Mouse (Mus musculus) neural tube, embryonic 11.5 days (tissue): ENCODE results near the gene Cyld. TPM values are rescaled to one million over a fixed set of nuclear protein-coding genes. Genes with fewer than 3 reads are reported as not detected.

Experiments used
- ATAC-seq: fragments of 200-750 bp; cut with Nextera tagmentation; 2 replicates; pipeline ENCODE4 v1.8.0; 2017; ENCODE audit warnings: moderate number of reproducible peaks, mild to moderate bottlenecking, moderate TSS enrichment, moderate library complexity; ENCODE audit not compliant: insufficient read depth, low FRiP score, low TSS enrichment
- DNase-seq: peaks from one replicate; pipeline ENCODE4 v3.0.0-alpha.2; 2015; ENCODE audit warnings: low spot score
- H3K27ac ChIP-seq: fragments of 300-500 bp; sonication (generic); 2 replicates; pipeline ENCODE4 v1.5.1; 2014; ENCODE audit warnings: low read depth, mild to moderate bottlenecking, low read length
- H3K27me3 ChIP-seq: fragments of 300-500 bp; sonication (generic); 2 replicates; pipeline ENCODE4 v1.6.1; 2014; ENCODE audit warnings: mild to moderate bottlenecking, low read length, mixed read lengths; ENCODE audit not compliant: control insufficient read depth, insufficient read depth
- H3K36me3 ChIP-seq: fragments of 300-500 bp; sonication (generic); 2 replicates; pipeline ENCODE4 v1.6.1; 2014; ENCODE audit warnings: mild to moderate bottlenecking, low read length, moderate library complexity, mixed read lengths; ENCODE audit not compliant: control insufficient read depth, insufficient read depth
- H3K4me1 ChIP-seq: fragments of 300-500 bp; sonication (generic); 2 replicates; pipeline ENCODE4 v1.6.1; 2014; ENCODE audit warnings: low read length, mixed read lengths; ENCODE audit not compliant: control insufficient read depth, insufficient read depth
- H3K4me2 ChIP-seq: fragments of 300-500 bp; sonication (generic); 2 replicates; pipeline ENCODE4 v1.6.1; 2014; ENCODE audit warnings: low read depth, mild to moderate bottlenecking, moderate library complexity
- H3K4me3 ChIP-seq: fragments of 300-500 bp; sonication (generic); 2 replicates; pipeline ENCODE4 v1.5.1; 2014; ENCODE audit warnings: low read depth, low read length
- H3K9ac ChIP-seq: fragments of 300-500 bp; sonication (generic); 2 replicates; pipeline ENCODE4 v1.6.1; 2014; ENCODE audit warnings: mild to moderate bottlenecking, low read length
- H3K9me3 ChIP-seq: fragments of 300-500 bp; sonication (generic); 2 replicates; pipeline ENCODE4 v1.6.1; 2016; ENCODE audit warnings: low read length; ENCODE audit not compliant: control insufficient read depth
- WGBS: fragments of 180-500 bp; shearing (Covaris S2); extraction: QIAGEN DNeasy Blood & Tissue Kit; methylation state at CpG from one replicate; pipeline ENCODE4 v1.1.7; 2014; 5-methylcytosine and 5-hydroxymethylcytosine counted together
- polyA plus RNA-seq: library from polyadenylated mRNA; unstranded; fragments of >200 nt; fragmentation: Nextera tagmentation; extraction: Ambion mirVana; gene quantifications from 2 replicates; pipeline ENCODE4 v1.2.1, GENCODE M21; 2014

Gene Cyld
- polyA plus RNA-seq, 1 experiment from 2014 or later, result 15.7 TPM

DNA sequence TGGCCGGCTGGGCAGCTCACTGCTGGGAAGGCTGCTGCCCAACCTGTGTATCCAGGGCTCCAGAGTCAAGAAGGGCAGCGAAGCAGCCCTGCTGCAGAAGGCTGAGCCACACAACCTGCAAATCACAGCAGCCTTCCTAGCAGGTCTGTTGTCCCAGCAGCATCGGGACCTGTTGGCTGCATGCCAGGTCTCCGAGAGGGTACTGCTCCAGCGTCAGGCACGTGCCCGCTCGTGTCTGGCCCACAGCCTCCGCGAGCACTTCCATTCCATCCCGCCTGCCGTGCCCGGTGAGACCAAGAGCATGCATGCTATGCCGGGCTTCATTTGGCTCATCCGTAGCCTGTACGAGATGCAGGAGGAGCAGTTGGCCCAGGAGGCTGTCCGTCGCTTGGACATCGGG is 31.9 kb upstream of the Cyld start:
- Histone ChIP-seq H3K4me2 (no peak overlapping the region), H3K4me3 (no peak overlapping the region), H3K4me1 (no peaks in the 10 kb centered on the region), H3K27me3 (no peaks in the 10 kb centered on the region), H3K9me3 (no peaks in the 10 kb centered on the region), H3K9ac (no peak overlapping the region), H3K36me3 (no peaks in the 10 kb centered on the region), H3K27ac (no peak overlapping the region)
- ATAC-seq (no peak), DNase-seq (no peak)
- 91% methylated on average over 19 of the region's 19 CpGs for WGBS

DNA sequence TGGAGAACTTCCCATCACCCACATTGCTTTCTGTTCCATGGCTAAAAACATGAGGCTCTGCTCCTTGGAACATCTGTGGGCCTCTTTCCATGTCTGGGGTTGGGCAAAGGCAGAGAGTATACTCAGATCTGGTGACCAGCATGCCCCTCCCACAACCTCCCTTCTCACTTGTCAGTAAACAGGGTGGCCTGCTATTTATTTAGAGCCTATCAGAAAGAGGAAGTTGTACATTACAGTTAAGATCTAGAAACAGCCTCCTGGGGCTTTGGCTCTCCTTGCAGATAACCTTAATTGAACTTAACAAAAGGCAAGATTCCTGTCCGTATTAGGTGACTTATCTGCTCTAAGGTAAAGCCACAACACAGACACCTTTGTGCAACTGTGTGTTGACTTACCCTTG is 30.4 kb upstream of the Cyld start:
- 92% methylated on average over 1 of the region's 1 CpGs for WGBS
- H3K27ac ChIP-seq, result no peak overlapping the region
- no peaks in the 10 kb centered on the region for H3K4me1 ChIP-seq
- H3K36me3 ChIP-seq, result no peaks in the 10 kb centered on the region
- H3K4me3 ChIP-seq, result no peak overlapping the region
- DNase-seq (no peak), ATAC-seq (no peak)
- H3K27me3 ChIP-seq, result no peaks in the 10 kb centered on the region
- H3K4me2 ChIP-seq, result no peak overlapping the region
- H3K9ac ChIP-seq, result no peak overlapping the region
- H3K9me3 ChIP-seq, result no peaks in the 10 kb centered on the region

DNA sequence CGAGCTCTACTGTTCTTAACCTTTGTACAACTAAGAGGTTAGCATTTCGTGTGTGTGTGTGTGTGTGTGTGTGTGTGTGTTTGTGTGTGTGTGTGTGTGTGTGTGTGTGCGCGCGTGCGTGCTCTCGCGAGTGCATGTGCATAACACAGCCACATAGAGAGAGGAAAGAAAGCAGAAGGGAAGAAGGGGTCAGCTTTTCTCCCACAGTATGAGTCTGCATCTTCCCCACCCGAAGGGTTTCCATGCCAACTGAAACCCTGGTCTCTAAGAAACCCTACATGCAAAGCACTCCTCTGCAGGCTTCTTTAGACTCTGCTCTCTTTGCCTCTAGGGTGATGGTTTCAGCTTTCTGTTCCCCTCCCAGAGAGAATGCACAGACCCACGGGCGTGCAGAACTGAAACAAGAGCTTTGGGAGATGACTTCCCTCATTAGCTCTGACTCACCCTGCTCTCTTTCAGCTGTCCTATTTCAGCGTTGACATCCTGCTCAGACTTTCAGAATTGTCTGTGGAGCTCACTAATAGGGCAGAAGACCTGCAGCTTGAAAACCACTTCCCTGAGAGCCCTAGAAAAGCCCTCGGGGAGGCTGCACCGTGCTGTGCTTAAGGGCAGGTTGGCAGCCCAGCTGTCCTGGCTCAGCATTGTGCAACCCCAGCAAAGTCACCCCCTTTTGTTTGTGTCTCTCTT is 28.3 kb upstream of the Cyld start:
- Histone ChIP-seq H3K27ac (no peak overlapping the region), H3K36me3 (no peaks in the 10 kb centered on the region), H3K27me3 (no peaks in the 10 kb centered on the region), H3K9ac (no peak overlapping the region), H3K4me1 (no peaks in the 10 kb centered on the region), H3K9me3 (no peaks in the 10 kb centered on the region), H3K4me3 (no peak overlapping the region), H3K4me2 (no peak overlapping the region)
- no peak for DNase-seq
- ATAC-seq, result no peak
- 78% methylated on average over 13 of the region's 14 CpGs for WGBS

DNA sequence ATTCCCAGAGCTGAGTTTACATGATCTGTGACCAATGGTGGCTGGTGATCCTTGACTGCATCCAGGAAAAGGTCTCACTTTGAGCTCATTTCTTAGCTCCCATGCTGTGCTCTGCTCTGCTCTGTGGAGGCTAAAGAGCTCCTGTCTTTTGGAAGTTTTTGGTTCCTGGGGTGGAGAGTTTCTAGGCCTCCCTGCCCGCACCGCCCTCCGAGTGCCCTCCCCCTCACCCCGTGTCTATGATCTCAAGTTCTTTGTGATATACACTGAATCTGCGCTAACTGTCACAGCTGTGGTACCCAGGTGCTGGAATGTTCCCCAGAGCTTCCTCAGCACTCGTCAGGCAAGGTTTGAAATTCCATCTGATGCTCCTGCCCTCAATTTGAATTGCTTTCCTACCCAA is 26.0 kb upstream of the Cyld start:
- Histone ChIP-seq H3K4me2 (no peak overlapping the region), H3K9ac (no peak overlapping the region), H3K27me3 (no peaks in the 10 kb centered on the region), H3K4me3 (no peak overlapping the region), H3K36me3 (no peaks in the 10 kb centered on the region), H3K4me1 (no peaks in the 10 kb centered on the region), H3K27ac (no peak overlapping the region), H3K9me3 (no peaks in the 10 kb centered on the region)
- DNase-seq (no peak), ATAC-seq (no peak)
- WGBS, result 75% methylated on average over 6 of the region's 6 CpGs

DNA sequence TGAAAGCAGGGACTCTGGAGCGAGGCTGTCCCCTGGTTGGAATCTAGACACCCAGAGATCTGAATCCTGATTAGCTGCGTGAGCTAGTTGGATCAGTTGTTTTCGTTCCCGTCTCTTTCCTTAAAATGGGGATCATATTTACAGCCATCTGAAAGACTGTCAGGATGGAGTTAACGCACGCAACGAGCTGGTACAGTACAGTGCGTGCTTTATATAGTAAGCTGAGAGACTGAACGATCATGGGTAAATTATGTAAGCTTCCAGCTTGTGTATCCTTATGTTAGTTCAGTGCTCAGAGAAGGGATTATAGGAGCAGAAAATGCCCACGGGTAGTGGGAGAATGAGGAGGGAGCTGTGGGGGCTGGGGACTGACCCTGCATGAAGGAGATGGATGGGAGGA is 25.3 kb upstream of the Cyld start:
- 89% methylated on average over 10 of the region's 10 CpGs for WGBS
- Histone ChIP-seq H3K4me2 (no peak overlapping the region), H3K27me3 (no peaks in the 10 kb centered on the region), H3K36me3 (no peaks in the 10 kb centered on the region), H3K9me3 (no peaks in the 10 kb centered on the region), H3K4me3 (no peak overlapping the region), H3K27ac (no peak overlapping the region), H3K9ac (no peak overlapping the region), H3K4me1 (no peaks in the 10 kb centered on the region)
- ATAC-seq (no peak), DNase-seq (no peak)

DNA sequence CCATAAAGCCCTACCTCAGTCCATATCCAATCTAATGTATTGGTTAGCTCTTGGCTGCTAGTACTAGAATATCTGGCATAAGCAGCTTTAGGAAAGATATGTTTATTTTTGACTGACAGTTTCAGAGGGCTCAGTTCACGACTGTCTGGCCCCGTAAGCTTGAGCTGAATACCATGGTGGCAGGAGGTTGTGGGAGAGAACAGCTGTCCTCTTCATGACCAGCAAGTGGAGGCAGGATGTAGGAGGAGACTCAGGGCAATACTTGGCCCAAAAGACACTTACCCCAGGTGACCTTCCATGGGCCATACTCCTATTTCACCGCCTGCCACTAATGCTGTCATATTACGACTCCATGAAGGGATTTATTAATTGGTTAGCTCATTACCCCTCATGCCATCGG is 23.0 kb upstream of the Cyld start:
- Histone ChIP-seq H3K9ac (no peak overlapping the region), H3K9me3 (no peaks in the 10 kb centered on the region), H3K27ac (no peak overlapping the region), H3K36me3 (no peaks in the 10 kb centered on the region), H3K27me3 (no peaks in the 10 kb centered on the region), H3K4me2 (no peak overlapping the region), H3K4me3 (no peak overlapping the region), H3K4me1 (no peaks in the 10 kb centered on the region)
- ATAC-seq, result no peak
- WGBS, result 85% methylated on average over 5 of the region's 5 CpGs
- DNase-seq, result no peak

DNA sequence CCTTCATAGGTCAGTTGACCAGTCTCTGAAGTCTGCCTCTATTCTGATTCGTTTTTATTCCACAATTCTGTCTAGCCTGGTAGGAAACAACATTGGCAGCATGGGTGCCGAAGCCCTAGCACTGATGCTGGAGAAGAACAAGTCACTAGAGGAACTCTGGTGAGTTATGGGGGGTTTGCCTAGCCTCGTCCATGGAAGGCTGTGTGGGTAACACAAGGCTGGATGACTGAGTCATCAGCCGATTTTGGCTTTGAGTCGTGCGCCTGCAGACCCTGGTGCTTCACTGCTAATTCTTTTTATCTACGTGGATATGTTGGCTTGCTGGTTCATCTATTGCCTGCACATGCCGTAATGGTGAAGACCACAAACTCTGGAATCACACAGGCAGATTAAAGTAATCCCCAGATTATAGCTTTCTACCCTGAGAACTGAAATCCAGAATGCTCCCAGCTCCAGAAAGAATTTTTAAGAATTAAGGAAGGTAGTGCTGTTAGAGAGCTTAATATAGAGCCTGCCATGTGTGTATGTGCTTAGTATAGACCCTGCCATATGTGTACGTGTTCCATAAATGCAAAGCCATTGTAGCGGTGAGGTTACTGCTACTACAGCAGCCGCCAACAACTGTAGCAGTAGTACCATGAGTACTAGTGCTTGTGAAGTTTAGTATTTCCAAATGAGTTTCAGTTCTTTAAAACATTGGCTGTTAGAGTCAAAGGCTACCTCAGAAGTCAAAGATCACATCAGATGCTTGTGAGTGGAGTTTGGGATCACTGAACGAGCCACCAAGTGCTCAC is 21.3 kb upstream of the Cyld start:
- Histone ChIP-seq H3K9me3 (no peaks in the 10 kb centered on the region), H3K4me3 (no peak overlapping the region), H3K9ac (no peak overlapping the region), H3K4me1 (no peaks in the 10 kb centered on the region), H3K36me3 (no peaks in the 10 kb centered on the region), H3K27me3 (no peaks in the 10 kb centered on the region), H3K27ac (no peak overlapping the region), H3K4me2 (no peak overlapping the region)
- ATAC-seq, result no peak
- WGBS, result 90% methylated on average over 12 of the region's 12 CpGs
- no peak for DNase-seq

DNA sequence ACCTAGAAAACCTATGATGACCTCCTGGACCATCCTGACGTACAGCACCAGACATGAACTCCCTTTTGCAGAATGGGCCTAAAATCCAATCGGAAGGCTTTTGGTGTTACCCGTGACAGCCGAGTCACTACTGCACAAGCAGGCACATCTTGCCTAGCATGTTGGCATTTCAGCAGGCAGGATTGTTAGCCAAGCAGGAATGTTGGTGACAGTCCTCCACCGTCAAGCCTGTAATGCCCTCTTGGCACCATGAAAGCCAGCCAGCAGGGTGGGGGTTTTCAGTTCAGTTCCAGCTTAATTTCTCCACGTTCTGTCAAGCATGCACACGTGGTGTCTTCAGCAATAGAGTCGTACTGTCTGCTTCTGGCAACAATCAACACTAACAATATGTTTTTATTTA is 19.8 kb upstream of the Cyld start:
- H3K27me3 ChIP-seq, result no peaks in the 10 kb centered on the region
- H3K4me3 ChIP-seq, result no peak overlapping the region
- no peaks in the 10 kb centered on the region for H3K9me3 ChIP-seq
- no peak overlapping the region for H3K9ac ChIP-seq
- no peak overlapping the region for H3K4me2 ChIP-seq
- WGBS, result 85% methylated on average over 8 of the region's 8 CpGs
- no peak overlapping the region for H3K27ac ChIP-seq
- no peaks in the 10 kb centered on the region for H3K36me3 ChIP-seq
- ATAC-seq (no peak), DNase-seq (no peak)
- H3K4me1 ChIP-seq, result no peaks in the 10 kb centered on the region

DNA sequence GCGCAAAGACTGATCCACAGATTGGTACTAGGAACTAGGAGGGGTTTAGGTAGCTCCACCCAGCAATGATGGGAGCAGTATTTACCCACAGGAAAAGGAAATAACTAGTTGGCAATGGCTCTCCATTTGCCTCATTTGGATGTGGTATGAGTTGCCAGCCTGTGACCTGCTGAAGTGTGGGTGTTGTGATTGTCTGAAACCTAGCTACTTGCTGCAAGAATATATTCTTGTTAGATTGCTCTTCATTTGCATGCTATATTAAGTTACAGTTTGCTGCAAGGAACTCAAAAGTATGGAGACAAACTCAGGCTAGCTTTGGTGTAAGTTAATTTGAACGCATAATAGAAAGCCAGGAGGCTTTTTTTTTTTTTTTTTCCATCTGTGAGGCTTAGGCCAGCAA is 16.3 kb upstream of the Cyld start:
- 95% methylated on average over 2 of the region's 2 CpGs for WGBS
- no peak for DNase-seq
- ATAC-seq, result no peak
- H3K9ac ChIP-seq, result no peak overlapping the region
- no peaks in the 10 kb centered on the region for H3K9me3 ChIP-seq
- H3K4me3 ChIP-seq, result no peak overlapping the region
- no peak overlapping the region for H3K27ac ChIP-seq
- H3K4me2 ChIP-seq, result no peak overlapping the region
- H3K27me3 ChIP-seq, result no peaks in the 10 kb centered on the region
- no peaks in the 10 kb centered on the region for H3K36me3 ChIP-seq
- H3K4me1 ChIP-seq, result no peaks in the 10 kb centered on the region
